Mouse (Mus musculus) retina, embryonic 14.5 days (tissue): Measurements from ENCODE around the gene Atcay.
"Not testable (repeated sequence)": the region's sequence is repeated elsewhere in the genome, so short reads cannot be mapped to it uniquely, and the experiment has no call there.

Source experiments
- DNase-seq: peaks from one replicate; pipeline ENCODE4 v3.0.0-alpha.2; 2015; ENCODE audit warnings: low spot score

Atcay gene

DNA sequence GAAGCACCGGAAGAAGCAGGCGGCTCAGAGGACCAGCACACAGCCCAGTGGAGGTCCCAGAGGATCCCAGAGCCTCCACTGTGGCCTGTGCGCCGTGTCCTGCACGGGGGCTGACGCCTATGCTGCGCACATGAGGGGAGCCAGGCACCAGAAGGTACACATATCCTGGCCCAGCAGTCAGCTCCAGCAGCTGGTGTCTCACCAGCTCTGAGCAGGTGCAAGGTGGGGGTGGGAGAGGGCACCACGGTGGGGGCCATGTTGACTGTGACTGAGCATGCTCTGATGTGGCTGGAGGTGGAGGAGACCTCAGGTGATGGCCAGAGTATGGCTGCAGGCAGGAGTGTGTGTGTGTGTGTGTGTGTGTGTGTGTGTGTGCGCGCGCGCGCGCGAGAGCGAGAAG is 11.4 kb upstream of the Atcay start:
- no peak for DNase-seq

DNA sequence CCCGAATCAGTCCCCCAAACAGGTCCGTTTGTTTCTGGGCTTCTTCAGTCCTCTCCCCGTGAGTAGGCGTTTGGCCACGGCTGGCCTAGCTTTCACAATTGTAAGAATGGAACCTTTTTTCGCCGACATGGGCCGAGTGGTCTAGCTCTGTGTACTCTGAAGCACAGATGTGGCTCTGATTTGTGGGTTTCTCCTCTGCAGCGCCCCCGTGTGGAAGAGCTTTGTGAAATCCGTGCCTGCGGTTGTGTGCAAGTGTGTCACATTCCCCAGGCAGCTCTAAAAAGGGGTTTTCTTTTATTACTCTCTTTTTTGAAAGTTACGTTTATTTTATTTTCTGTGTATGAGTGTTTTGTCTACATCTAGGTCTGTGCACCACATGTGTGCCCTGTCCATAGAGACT is 10.2 kb upstream of the Atcay start:
- DNase-seq = peak; percentile 82

DNA sequence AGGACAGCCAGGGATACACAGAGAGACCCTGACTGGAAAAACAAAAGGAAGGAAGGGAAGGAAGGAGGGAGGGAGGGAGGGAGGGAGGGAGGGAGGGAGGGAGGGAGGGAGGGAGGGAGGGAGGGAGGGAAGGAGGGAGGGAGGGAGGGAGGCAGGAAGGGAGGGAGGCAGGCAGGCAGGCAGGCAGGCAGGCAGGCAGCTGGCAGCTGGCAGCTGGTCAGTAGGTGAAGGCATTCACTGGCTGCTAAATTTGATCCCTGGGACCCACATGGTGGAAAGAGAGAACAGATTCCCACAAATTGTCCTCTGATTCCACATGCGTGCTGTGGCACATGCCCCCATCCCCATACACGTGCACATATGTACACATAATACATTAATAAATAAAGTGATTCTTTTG is 8.0 kb upstream of the Atcay start:
- no peak for DNase-seq

DNA sequence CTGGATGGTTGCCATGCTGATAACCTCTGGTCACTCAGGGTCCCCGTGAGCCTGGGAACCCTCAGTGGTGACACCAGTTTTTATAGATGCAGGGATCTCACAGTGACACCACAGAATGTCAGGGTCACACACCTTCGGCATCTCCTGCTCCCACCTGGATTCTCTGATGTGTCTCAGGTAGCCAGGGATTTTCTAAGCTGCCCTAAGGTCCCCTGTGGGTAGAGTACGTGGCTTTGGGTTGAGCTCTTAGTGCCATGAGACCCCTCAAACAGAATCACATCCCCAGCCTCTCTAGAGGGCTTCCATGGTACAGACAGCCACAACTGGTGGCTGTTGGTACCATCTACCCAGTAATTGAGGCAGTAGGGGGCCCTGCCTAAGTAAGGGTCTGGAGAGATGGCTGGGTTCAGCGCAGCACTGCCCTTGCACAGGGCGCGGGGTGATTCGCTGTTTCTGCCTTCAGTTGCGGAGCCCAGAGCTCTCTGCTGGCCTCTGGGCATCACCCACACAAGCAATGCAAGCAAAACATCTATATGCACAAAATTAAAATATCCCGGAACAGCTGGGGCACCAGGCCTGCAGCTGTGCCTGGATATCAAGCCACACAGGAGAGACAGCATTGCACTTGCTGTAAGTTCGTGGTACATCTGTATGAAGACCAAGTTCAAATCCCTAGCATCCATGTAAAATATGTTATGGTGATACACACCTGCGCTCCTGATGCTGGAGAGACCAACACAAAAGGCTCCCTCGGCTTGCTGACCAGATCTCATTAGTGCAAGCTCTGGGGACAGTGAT is 6.0 kb upstream of the Atcay start:
- no peak for DNase-seq

DNA sequence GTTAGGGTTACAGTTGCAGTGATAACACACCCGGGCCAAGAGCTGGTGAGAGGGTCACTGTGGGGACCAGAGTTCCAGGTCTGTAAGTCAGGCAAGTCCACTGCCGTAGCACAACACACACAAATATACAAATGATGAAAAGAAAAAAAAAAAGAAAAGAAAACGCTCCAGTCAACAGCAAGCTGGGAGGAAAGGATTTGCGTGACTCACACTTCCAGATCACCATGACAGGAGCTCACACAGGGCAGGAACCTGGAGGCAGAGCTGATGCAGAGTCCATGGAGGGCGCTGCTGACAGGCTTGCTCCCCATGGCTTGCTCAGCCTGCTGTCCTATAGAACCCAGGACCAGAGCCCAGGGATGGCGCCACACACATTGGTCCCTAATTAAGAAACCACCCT is 3.6 kb upstream of the Atcay start:
- no peak for DNase-seq

DNA sequence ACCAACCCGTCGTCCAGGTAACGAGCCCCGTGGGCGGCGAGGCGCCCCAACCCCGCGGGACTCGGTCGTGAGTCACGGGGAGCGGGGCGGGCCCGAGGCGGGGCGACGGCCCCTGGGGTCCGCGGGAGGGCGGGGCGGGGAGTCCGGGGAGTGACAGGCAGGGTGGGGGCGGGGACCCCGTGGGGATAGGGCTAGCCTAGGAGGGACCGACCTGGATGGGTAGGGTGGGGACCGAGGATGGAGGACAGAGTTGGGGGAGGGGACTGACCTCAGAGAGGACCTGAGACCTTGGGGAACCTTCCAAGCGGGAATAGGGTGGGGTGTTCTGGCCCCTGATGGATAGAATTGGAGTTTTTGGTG is 2.6 kb upstream of the Atcay start:
- no peak for DNase-seq

DNA sequence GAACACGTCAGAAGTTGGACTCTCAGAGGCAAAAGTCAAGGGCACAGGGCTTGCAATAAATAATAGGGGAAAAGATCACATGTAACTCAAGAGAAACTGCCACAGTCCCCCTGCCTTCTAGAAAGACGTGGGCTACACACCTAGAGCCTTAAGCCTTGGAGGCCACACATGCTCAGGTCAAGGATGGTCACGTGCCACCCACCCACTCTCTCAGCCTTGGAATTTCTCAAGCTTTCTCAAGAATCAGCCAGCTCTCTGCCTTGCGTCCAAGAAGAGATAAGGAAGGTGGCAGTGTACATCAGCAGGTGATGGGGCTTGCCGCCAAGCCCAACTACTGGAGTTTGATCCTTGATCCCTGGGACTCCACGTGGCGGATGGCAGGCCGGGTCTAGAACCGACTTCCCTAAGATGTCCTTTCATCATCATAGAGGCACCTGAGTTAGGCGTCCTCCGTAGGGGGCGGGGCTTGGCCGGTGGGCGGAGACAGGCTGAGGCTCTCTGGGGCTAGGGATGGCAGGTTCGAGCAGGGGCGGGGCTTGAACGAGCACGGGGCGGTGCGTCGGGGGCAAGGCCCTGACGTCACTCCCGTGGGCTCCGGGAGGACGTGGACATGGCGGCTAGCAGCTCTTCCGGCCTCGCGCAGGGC is 2.1 kb upstream of the Atcay start, which contains the start of gene Zfr2:
Gene Zfr2 (plus strand): TSS at position 576 of the 646 bp plus-strand sequence.
- peak; percentile 85 for DNase-seq

DNA sequence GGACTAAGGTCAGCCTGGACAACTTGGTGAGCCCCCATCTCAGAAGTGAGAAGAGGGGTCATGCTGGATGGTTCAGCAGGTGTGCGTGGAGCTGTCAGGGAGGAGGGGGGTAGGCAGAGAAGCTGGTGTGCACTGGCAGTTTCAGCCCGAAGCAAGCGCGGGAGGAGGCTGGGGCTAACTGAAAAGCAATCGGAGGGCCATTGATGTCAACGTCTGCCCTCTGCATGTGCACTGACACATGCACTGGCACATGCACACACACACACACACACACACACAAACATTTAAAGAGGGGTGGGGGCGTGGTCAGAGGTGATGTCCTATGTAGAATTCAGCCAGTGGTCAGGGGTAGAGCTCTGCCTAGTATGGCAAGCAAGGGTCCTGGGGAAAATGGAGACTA is 803 bp upstream of the Atcay start:
- DNase-seq = no peak

DNA sequence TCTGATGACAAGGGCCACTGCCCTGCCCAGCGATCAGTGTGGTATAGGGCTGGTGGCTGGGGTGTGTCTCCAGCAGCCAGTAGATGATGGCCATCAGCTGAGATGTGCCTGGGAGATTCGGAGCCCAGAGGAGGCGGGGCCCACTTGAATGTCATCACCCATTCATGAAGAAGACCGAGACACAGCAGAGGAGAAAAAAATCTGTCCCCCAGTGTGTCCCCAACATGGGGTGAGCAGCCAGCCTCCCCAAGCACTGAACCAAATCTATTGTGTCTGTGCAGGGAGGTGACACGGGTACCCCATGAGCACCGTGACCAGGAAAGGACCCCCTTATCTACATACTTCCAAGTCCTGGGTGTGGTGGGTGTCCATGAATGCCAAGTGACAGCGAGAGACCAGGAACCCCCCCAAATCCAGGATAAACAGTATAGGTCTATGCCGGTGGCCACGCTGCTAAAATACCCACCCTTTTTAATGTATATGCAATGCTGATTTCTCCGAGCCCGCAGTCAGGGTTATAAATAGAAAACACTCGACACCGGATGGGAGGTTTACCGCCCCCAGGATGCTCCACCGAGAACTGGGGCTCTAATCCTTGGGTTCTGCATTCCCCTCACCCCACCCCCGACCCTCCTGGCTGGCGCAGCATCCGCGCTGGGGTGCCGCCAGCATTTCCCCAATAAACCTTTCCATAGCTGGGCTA is 747 bp downstream of the Atcay start:
- no peak for DNase-seq

DNA sequence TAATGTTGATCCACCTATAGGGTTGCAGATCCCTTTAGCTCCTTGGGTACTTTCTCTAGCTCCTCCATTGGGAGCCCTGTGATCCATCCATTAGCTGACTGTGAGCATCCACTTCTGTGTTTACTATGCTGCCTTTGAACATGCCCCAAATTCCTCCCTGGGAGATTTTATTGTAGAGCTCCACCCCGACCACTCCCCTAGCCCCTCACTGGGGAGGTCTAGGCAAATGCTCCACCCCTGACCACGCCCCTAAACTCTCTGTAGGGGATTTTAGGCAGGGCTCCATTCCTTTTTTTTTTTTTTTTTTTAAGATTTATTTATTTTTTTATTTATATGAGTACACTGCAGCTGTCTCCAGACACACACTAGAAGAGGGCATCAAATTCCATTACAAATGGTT is 6.9 kb downstream of the Atcay start:
- not testable (repeated sequence) for DNase-seq

DNA sequence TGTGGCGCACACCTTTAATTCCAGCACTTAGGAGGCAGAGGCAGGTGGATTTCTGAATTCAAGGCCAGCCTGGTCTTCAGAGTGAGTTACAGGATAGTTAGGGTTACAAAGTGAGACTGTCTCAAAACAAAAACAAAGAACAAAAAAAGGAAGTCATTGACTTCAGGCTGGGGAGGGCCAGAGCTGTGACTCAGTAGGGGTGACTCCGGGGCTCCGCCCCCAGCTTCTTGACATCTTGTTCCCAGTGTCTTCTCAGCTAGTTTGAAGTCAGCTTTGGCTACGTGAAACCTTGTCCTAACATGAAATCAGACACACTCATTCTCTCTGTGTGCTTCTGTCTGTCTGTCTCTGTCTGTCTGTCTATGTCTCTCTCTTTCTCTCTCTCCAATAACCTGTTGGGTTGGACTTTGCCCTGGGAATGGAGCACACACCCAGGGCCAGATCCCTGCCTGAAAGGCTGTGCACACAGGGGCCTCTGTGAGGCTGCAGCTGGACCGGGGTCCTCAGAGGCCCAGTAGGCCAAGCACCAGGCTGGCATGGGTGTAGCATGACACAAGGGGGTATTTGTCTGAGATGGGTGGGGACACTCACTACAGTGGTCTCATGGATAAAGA is 9.1 kb downstream of the Atcay start:
- no peak for DNase-seq

DNA sequence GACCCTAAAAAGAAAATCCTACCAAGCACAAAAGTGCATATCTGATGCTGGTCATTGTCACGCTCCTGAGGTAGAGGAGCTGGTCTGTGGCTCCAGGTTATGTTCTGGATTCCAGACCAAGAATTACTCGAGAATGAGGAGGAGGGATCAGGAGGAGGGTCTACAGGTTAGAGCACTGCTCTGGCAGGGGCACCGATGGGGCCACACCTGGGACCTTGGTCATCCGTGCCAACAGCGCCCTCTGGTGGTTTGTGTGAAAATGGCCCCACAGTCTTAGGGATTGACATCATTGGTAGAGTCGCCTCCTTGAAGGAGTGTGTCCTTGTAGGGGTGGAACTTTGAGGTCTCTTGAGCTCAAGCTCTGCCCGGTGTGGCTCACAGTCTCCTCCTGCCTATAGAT is 12.7 kb downstream of the Atcay start:
- DNase-seq = peak; percentile 69

DNA sequence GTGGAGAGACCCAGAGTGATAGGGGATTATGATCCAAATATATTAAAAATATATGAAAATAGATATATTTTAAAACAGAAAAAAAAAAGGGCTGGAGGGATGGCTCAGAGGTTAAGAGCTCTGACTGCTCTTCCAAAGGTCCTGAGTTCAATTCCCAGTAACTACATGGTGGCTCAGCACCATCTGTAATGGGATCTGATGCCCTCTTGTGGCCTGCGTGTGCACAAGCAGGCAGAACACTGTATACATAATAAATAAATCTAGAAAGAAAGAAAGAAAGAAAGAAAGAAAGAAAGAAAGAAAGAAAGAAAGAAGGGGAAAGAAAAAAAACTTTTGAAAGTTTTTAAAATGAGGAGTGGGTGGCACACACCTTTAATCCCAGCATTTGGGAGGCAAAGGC is 13.4 kb downstream of the Atcay start:
- peak; percentile 55 for DNase-seq

DNA sequence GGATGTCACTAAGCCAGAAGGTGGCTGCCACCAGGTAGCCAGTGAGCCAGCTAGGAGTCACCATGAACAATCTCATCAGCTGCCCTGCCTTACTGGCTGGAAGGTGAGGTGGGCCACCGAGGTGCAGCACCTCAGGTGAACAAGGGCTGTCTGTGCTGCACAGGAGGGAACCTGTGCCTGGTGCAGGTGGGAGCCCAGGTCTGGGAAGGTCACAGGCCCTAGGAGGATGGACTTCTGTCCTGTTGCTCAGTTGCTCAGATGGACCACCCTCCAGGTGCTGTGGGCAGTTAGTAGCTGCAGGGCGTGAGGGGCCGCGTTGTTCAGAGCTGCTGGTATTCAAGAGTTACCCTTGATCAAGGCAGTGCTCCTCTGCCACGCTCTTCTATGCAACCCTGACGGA is 13.8 kb downstream of the Atcay start:
- no peak for DNase-seq

DNA sequence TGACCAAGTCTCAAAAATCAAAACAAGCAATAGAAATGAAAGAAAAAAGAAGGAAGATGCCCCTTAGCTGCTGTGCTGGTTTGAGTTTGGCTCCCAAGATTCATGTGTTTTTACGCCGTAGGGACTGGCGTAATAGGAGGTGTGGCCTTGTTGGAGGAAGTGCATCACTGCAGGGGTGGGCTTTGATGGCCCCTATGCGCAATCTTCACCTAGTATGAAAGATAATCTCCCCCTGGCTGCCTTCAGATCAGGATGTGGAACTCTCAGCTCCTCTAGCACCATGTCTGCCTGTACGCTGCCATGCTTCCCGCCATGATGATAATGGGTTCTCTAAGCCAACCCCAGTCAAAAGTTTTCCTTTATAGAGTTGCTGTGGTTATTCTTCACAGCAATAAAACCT is 14.4 kb downstream of the Atcay start:
- DNase-seq = no peak

DNA sequence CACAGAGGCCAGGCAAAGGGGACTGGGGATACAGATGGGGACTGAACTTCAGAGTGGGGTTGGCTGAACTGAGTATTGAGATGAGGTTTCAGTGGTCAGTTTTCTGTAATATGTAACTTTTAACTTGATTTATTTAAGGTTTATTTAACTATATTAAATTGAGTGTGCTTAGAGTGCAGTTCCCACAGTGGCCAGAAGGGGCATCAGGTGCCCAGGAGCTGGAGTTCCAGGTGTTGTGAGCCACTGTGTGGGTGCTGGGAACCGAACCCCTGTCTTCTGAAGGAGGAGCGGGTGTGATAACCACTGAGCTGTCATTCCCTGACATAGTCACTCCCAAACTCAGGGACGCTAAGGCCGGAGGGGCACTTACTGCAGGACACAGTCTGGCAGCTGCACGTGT is 20.5 kb downstream of the Atcay start:
- no peak for DNase-seq

DNA sequence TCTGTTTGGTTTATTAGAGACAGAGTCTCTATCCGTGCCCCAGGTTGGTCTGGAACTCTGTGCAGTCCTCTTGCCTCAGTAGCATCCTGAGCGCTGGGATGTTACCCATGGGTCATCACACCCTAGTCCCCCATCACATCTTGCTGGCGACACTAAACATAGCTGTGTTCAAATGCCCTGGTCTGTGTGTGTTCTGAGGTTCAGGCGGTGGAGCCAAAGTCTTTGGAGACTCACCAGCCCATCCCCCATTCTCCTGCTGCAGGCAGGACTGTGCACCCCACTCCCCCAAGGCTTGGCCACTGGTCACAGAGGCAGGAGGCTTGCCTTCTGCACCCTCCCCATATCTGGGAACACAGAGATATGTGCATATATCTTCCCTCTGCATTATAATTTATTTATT is 26.5 kb downstream of the Atcay start:
- DNase-seq = no peak

DNA sequence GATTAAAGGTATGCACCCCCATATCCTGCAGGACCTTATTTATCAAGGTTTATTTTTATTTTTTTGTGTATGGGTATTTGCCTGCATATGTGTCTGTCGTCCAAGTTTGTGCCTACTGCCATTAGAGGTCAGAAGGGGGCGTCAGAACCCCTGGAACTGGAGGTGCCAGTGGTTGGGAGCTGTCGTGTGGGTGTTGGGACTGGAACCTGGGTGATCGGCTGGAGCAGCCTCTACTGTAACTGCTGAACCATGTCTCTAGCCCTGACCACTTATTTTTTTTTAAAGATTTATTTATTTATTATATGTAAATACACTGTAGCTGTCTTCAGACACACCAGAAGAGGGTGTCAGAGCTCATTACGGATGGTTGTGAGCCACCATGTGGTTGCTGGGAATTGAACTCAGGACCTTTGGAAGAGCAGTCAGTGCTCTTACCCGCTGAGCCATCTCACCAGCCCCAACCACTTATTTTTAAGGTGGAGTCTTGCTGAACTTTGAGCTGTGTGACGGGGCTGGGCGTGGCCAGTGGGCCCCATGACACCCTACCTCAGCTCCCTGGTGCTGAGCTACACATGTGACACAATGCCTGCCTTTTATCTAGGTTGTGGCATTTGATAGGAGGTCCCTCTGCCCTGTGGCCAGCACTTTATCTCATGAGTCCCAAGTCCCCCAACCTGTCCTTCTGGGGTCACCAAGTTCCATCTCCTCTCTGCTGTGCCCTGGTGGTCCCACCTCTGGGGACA is 27.5 kb downstream of the Atcay start:
- no peak for DNase-seq

DNA sequence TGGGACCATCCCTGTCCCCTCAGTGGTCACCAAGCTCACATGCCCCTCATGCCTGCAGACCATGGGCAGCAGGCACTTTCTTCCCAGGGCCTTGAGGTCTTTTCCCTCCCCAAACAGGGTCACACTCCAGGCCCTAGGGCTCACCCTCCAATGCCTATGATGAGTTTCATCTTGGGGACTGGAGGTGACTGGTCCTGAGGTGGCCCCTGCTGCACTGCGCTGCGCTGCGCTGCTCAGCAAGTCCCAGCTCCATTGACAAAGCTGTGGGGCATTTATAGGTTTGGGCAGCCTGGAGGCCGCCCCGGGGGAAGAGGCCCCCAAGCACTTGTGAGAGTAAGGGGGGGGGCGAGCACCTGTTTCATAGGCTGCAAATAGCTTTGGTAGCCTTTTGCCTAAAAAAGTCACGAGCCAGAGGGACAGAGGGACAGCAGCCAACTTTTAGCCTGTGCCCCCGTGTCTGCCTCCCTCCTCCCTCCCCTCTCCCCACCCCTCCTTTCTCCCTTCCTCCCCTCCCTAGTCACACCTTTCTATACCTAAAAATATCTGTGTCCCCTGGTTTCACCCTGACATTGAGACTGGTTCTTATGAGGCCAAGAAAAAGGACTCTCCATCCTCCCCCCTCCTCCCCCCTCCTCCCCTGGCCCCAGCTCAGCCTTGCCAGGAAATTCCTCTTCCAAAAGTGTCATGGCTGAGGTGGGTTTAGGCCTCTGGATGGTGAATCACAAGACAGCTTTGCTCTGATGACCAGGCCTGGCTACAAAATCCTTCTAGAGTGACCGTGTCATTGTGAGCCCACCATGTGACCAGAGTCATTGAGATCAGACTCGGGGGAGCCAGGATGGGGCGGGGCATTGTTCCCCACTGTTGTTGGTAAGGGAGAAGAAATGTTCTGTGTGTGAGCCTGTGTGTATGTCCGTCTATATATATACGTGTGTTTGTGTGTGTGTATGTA is 28.6 kb downstream of the Atcay start, which contains the start of gene Nmrk2:
Gene Nmrk2 (minus strand): TSS at position 245 of the 952 bp plus-strand sequence.
- DNase-seq = no peak

DNA sequence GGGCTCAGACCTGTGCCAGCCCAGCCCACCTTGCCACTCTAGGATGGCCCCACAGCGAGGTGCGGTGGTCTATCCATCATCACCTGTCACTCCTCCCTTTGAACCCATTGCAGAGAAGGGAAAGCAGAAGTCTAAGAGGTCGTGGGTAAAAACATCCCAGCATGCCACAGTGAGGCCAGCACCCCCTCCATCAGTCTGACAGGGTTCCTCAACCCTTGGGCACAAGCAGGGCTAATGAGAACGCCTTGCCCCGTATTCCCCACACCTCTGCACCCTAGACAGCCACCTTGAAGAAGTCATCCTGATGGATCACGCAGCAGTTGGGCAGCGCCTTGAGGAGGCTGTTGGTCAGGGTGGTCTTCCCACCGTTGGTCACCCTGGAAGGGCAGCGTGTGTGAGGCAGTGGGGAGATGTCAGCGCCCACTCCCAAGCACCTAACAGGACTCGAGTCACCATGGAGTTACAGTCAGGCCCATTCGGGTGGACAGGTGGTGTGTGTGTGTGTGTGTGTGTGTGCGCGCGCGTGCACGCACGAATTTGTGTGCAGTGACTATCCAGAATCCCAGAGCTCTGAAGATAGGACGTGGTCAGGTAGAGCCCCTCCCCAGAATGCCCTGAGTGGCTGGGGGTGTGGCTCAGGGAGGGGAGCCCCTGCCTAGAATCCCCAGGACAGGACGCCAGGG is 29.9 kb downstream of the Atcay start:
- no peak for DNase-seq
